Mouse (Mus musculus) lung, embryonic 14.5 days (tissue): ENCODE measurements around the gene Rcor2. TPM values are rescaled to one million over a fixed set of nuclear protein-coding genes. Genes with fewer than 3 reads are reported as not detected.

Experiments
- ATAC-seq: fragments of 200-750 bp; cut with Nextera tagmentation; 2 replicates; pipeline ENCODE4 v1.8.0; 2017; ENCODE audit warnings: mild to moderate bottlenecking, moderate TSS enrichment, moderate library complexity; ENCODE audit not compliant: insufficient read depth
- DNase-seq: peaks from one replicate; pipeline ENCODE4 v3.0.0-alpha.2; 2015
- H3K27ac ChIP-seq: fragments of 300-500 bp; sonication (generic); 2 replicates; pipeline ENCODE4 v1.5.1; 2014; ENCODE audit warnings: low read depth, mild to moderate bottlenecking, moderate library complexity
- H3K27me3 ChIP-seq: fragments of 300-500 bp; sonication (generic); 2 replicates; pipeline ENCODE4 v1.6.1; 2014; ENCODE audit warnings: low read length, control low read depth; ENCODE audit not compliant: insufficient read depth
- H3K36me3 ChIP-seq: fragments of 300-500 bp; sonication (generic); 2 replicates; pipeline ENCODE4 v1.6.1; 2014; ENCODE audit warnings: control low read depth; ENCODE audit not compliant: insufficient read depth
- H3K4me1 ChIP-seq: fragments of 300-500 bp; sonication (generic); 2 replicates; pipeline ENCODE4 v1.6.1; 2014; ENCODE audit warnings: antibody characterized with exemption, control low read depth; ENCODE audit not compliant: insufficient read depth
- H3K4me2 ChIP-seq: fragments of 300-500 bp; sonication (generic); 2 replicates; pipeline ENCODE4 v1.6.1; 2014; ENCODE audit warnings: mild to moderate bottlenecking
- H3K4me3 ChIP-seq: fragments of 300-500 bp; sonication (generic); 2 replicates; pipeline ENCODE4 v1.5.1; 2014; ENCODE audit warnings: low read depth, low read length
- H3K9ac ChIP-seq: fragments of 300-500 bp; sonication (generic); 2 replicates; pipeline ENCODE4 v1.6.1; 2014
- H3K9me3 ChIP-seq: fragments of 300-500 bp; sonication (generic); 2 replicates; pipeline ENCODE4 v1.6.1; 2016; ENCODE audit warnings: low read depth, low read length, control low read depth
- CTCF ChIP-seq: IDR thresholded peaks from 2 replicates; pipeline ENCODE4 v1.5.1; 2016; ENCODE audit warnings: antibody characterized with exemption, low read depth
- WGBS: fragments of 180-500 bp; shearing (Covaris S2); extraction: QIAGEN DNeasy Blood & Tissue Kit; methylation state at CpG from one replicate; pipeline ENCODE4 v1.1.7; 2014; 5-methylcytosine and 5-hydroxymethylcytosine counted together
- polyA plus RNA-seq: library from polyadenylated mRNA; unstranded; fragments of >200 nt; fragmentation: Nextera tagmentation; extraction: Ambion mirVana; gene quantifications from 2 replicates; pipeline ENCODE4 v1.2.1, GENCODE M21; 2014

Rcor2 gene
- polyA plus RNA-seq, 1 experiment from 2014 or later, result 7.9 TPM

GRCm38 (mm10) chr19:7317716-7318115 is 50.6 kb downstream of the Rcor2 start:
- no peak overlapping the region for H3K9ac ChIP-seq
- no peak for DNase-seq
- no peak overlapping the region for H3K4me3 ChIP-seq
- H3K27ac ChIP-seq, result no peak overlapping the region
- no peaks in the 10 kb centered on the region for H3K4me1 ChIP-seq
- no peaks in the 10 kb centered on the region for H3K27me3 ChIP-seq
- H3K4me2 ChIP-seq, result no peak overlapping the region
- TF ChIP-seq CTCF, result no peak
- H3K36me3 ChIP-seq, result no peaks in the 10 kb centered on the region
- no peaks in the 10 kb centered on the region for H3K9me3 ChIP-seq
- 86% methylated on average over 4 of the region's 4 CpGs for WGBS
- no peak for ATAC-seq

DNA sequence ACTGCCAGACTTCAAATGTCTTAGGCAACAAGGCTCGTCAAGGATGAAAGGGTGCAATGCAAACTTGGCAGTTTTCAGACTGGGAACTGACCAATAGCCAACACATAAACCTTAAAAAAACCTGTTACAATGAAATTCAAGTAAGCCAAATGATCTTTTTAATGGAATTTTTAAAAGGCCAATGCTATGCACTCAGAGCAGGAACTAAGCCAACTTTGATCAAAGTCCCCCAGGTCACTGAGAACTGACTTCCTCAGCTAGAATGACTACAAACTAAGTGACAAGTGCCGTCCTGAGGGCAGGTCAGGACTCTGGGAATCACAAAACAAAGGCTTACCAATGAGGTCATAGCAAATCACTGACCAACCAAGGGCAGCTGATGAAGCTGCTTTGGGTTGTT is 53.1 kb downstream of the Rcor2 start:
- Histone ChIP-seq H3K27me3 (no peaks in the 10 kb centered on the region), H3K27ac (no peak overlapping the region), H3K4me2 (no peak overlapping the region), H3K4me3 (no peak overlapping the region), H3K9me3 (no peaks in the 10 kb centered on the region), H3K36me3 (no peaks in the 10 kb centered on the region), H3K9ac (no peak overlapping the region), H3K4me1 (no peaks in the 10 kb centered on the region)
- ATAC-seq, result no peak
- DNase-seq, result no peak
- no peak for TF ChIP-seq CTCF
- 51% methylated on average over 2 of the region's 2 CpGs for WGBS

DNA sequence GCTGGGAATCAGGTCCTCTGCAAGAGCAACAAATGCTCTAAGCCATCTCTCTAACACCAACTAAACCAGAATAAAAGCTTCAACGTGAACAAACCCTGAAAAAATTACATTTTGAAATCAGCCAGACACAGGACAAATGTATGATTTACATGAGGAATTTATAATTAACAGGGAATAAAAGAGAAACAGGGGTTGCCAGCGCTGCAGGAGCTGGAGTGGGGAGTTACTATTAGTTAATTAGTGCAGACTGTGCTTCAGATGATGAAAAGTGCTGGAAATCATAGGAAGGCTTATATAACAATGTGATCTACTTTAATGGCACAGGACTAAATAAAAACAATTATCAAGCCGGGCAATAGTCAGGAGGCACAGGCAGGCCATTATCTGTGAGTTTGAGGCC is 54.3 kb downstream of the Rcor2 start:
- TF ChIP-seq CTCF, result no peak
- ATAC-seq (no peak), DNase-seq (no peak)
- peaks cover 1% of the 10 kb centered on the region; the same call in 1 of the 2 replicates for H3K36me3 ChIP-seq
- no peak overlapping the region for H3K9ac ChIP-seq
- no peak overlapping the region for H3K27ac ChIP-seq
- H3K27me3 ChIP-seq, result no peaks in the 10 kb centered on the region
- no peak overlapping the region for H3K4me2 ChIP-seq
- H3K4me1 ChIP-seq, result no peaks in the 10 kb centered on the region
- 86% methylated on average over 3 of the region's 3 CpGs for WGBS
- no peaks in the 10 kb centered on the region for H3K9me3 ChIP-seq
- H3K4me3 ChIP-seq, result no peak overlapping the region

Other genes with a start within 250 kb of the Rcor2 start
- 8.6 and 9.1 TPM in 2 replicates for gene Fermt3, start 247.9 kb upstream of the Rcor2 start, polyA plus RNA-seq
- gene Stip1, start 227.4 kb upstream of the Rcor2 start, polyA plus RNA-seq, result 250 and 255 TPM in 2 replicates
- 11.0 and 11.4 TPM in 2 replicates for gene Macrod1, start 210.5 kb upstream of the Rcor2 start, polyA plus RNA-seq
- 1.4 and 2.0 TPM in 2 replicates for gene Flrt1, start 161.6 kb upstream of the Rcor2 start, polyA plus RNA-seq
- 206 and 221 TPM in 2 replicates for gene Otub1, start 61.0 kb upstream of the Rcor2 start, polyA plus RNA-seq
- gene Cox8a, start 49.7 kb upstream of the Rcor2 start, polyA plus RNA-seq, result 917 and 922 TPM in 2 replicates
- gene Naa40, start 26.1 kb upstream of the Rcor2 start, polyA plus RNA-seq, result 64.9 and 65.8 TPM in 2 replicates
- 49.2 and 57.8 TPM in 2 replicates for gene Mark2, start 74.5 kb downstream of the Rcor2 start, polyA plus RNA-seq
- 18.6 and 26.8 TPM in 2 replicates for gene Spindoc, start 115.7 kb downstream of the Rcor2 start, polyA plus RNA-seq
- 8.6 and 9.5 TPM in 2 replicates for gene 2700081O15Rik, start 150.3 kb downstream of the Rcor2 start, polyA plus RNA-seq
- 107 and 112 TPM in 2 replicates for gene Rtn3, start 216.0 kb downstream of the Rcor2 start, polyA plus RNA-seq
- gene Atl3, start 226.7 kb downstream of the Rcor2 start, polyA plus RNA-seq, result 20.8 and 25.0 TPM in 2 replicates